Mouse (Mus musculus) lung, postnatal 0 days (tissue): ENCODE data around the gene Gm3448.
"Not testable (repeated sequence)": the region's sequence is repeated elsewhere in the genome, so short reads cannot be mapped to it uniquely, and the experiment has no call there.

Source experiments
- CTCF ChIP-seq: IDR thresholded peaks from 2 replicates; pipeline ENCODE4 v1.5.1; 2016; ENCODE audit warnings: antibody characterized with exemption, mild to moderate bottlenecking
- EP300 ChIP-seq: IDR thresholded peaks from 2 replicates; pipeline ENCODE4 v1.6.1; 2016; ENCODE audit warnings: antibody characterized with exemption, mild to moderate bottlenecking, control low read depth

DNA sequence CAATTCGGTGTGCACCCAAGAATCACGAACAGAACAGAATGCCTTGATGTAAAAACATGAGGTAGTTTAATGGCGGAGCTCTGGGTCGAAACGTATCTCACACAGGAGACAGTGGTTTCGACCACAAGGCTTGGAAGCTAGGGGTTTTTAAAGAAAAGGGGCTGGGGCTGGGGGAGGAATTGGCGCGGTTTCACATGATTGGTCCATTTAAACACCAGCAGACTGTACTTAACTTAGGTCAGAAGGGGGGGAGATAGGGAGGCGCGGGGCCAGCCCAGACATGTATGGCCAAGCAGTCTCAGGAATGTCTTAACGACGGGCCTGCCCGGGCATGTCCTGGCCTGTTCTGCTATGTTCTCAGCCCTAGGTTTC is 12.5 kb upstream of the Gm3448 start:
- not testable (repeated sequence) for TF ChIP-seq EP300, CTCF
